In genomic region chr4:137261826-137262225, GRCm38 (mm10) we compare ENCODE assay signal across 20 mouse cellular contexts. TPM values are rescaled to one million over a fixed set of nuclear protein-coding genes. Genes with fewer than 3 reads are reported as not detected.
DNase-seq lines count a peak whose midpoint lies in the region; TF ChIP-seq lines count a peak whose summit lies in the region.
"Had no signal": no experiment of that assay in that cellular context is flagged by ENCODE, and none has a peak within 500 bp of the region (broad histone marks: within the 10 kb centered on the region; RNA-seq: fewer than 3 reads in every experiment).

No protein-coding gene starts in this region.

- H3K27ac ChIP-seq in gastrocnemius, adult 2 months, result no peak overlapping the region

- DNase-seq in 416B (ENCODE audit: low read depth), result peak; percentile 11
- peak; percentile 92 for DNase-seq in fat pad, adult 2 months (ENCODE audit: extremely low read depth, low read depth, low spot score)
- peak; percentile 86 for DNase-seq in gonadal fat pad, adult 2 months (ENCODE audit: low read depth)
- no peak for DNase-seq in gastrocnemius, adult 2 months
- no peak for DNase-seq in embryo, embryonic 10.5 days (ENCODE audit: low spot score)
- no peak for DNase-seq in spleen, adult 12 weeks (ENCODE audit: low spot score)
- DNase-seq: adrenal gland, adult 2 months; adrenal gland, adult 8-10 months; adrenal gland, postnatal 10 days; adrenal gland, postnatal 14 days; adrenal gland, postnatal 25 days; adrenal gland, postnatal 36 days; B cell, adult 2 months; cerebellum, adult 11 months; cerebellum, adult 11-12 months; cerebellum, adult 18-20 months; cerebellum, adult 2 months had no signal

- intact Hi-C loops in gastrocnemius, adult 2 months (cut with DNase I), result loop anchor here (5.0 kb wide), 1 partner anchor 45 kb away; no protein-coding TSS in a partner anchor

- no peak overlapping the region for H3K4me3 ChIP-seq in gastrocnemius, adult 2 months

- TF ChIP-seq CTCF in gastrocnemius, adult 2 months (IDR thresholded peaks at IDR 0.05), result no peak

RNA-seq across cellular contexts. Expression of gene Wnt4, which starts 15.5 kb away (rescaled TPM):
- 5.5 and 5.7 TPM in 2 replicates for polyA plus RNA-seq in gonadal fat pad, adult 2 months (2012; rRNA removed)
- total RNA-seq in gastrocnemius, adult 2 months (2021), result 10 to 100 TPM in 1 of 2 experiments, 1 to 10 TPM in 1; 9.2 to 13.0 TPM
- total RNA-seq: CH12.LX, MEL had no signal
- polyA plus RNA-seq: G1E had no signal

Comparison
In these comparisons a context has a peak if more than half of its experiments do, and no peak if none do; other contexts are left out.
1. DNase-seq: peak in 416B (single experiment), fat pad, adult 2 months (single experiment) and gonadal fat pad, adult 2 months (single experiment); none in gastrocnemius, adult 2 months (single experiment), embryo, embryonic 10.5 days (single experiment) and spleen, adult 12 weeks (single experiment).